Mouse (Mus musculus): ENCODE data around the gene Wdr13. TPM values are rescaled to one million over a fixed set of nuclear protein-coding genes. Genes with fewer than 3 reads are reported as not detected.

The Wdr13 gene
- 1 to 10 TPM; 9.1 to 9.4 TPM for total RNA-seq (2021)
- long read RNA-seq, experiment 1, full-length matches to known transcripts, result 1 of 5 reads
- long read RNA-seq, experiment 1, partial matches to known transcripts, result 1 of 5 reads
- long read RNA-seq, experiment 1, other reads (novel, unspliced or antisense), result 3 of 5 reads
- long read RNA-seq, experiment 2, full-length matches to known transcripts, result 5 of 7 reads
- long read RNA-seq, experiment 2, partial matches to known transcripts, result 0 of 7 reads
- long read RNA-seq, experiment 2, other reads (novel, unspliced or antisense), result 2 of 7 reads

DNA sequence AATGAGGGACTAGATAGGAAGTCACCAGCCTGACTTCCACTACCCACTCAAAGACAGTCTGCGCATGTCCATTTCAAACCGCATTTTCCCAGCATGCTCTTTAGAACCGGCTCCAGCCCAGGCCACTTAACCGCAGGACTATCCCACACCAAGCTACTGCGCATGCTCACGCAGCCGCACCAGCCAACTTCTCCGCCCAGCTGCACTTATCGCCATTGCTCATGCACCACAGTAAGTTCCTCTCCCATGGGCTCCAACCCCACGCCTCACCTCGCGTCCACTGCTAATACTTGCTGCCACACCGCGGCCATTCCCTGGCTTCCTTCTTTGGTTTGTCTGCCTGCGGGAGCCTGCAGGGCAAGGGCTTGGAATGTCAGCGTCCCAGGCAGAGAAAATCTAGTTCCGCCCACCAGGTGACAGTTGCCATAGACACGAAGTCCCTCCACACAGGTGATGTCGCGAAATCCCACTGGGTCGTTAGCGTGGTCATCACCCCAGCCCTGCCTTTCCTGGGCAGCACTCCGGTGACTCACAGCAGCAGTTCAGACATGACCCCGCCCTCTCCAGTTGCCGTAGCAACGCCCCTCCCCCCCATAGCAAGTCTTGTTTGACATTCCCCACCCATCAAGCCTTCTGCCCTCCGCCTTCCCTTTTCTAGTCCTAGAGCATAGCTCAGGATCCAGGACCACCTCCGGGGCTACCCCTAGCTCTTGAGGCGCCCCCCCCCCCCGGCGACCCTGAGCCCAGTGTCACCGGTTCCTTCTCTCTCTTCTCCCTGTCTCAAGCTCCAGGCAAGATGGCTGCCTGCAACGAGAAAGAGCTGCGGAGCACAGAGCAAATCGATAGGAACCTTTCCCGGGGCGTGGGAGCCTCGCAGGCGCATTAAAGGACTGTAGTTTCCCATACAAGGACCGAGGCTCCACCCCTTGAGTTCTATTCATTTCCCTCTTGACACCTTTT is at the start of gene Wdr13:
Wdr13 (minus strand) TSS at position 876 of the 960 bp plus-strand sequence.
- intact Hi-C loops (cut with DNase I), result loop anchor here (10.0 kb wide), 1 partner anchor 57 kb away; the partner anchor contains the start of gene Suv39h1
- no peak for TF ChIP-seq CTCF (IDR thresholded peaks at IDR 0.05)
- Histone ChIP-seq H3K4me3 (peak within 1 kb of the TSS; percentile 88), H3K27ac (peak within 1 kb of the TSS; percentile 95)
- peak; percentile 93 for DNase-seq

DNA sequence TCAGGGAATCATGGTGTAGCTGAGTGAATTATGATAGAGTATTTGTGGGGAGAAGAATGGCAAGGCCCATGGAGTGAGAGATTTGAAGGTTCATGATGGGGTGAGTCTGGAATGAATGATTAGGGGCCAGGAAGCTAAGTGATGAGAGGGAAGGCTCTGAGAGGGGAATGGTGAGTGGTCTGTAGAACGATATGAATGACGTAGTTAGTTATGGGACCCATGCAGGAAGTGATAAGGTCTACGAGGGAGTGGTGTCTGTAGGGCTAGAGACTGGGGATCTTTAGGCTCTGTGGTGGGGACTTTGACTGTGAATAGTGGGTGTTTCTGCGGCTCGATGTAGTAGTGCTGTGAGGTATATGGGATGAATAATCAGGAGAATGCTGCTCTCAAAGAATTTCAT is 47.0 kb upstream of the Wdr13 start:
- no peak overlapping the region for H3K4me3 ChIP-seq
- no peak for TF ChIP-seq CTCF (IDR thresholded peaks at IDR 0.05)
- intact Hi-C loops (cut with DNase I), result no loop called here
- H3K27ac ChIP-seq, result no peak overlapping the region
- no peak for DNase-seq

DNA sequence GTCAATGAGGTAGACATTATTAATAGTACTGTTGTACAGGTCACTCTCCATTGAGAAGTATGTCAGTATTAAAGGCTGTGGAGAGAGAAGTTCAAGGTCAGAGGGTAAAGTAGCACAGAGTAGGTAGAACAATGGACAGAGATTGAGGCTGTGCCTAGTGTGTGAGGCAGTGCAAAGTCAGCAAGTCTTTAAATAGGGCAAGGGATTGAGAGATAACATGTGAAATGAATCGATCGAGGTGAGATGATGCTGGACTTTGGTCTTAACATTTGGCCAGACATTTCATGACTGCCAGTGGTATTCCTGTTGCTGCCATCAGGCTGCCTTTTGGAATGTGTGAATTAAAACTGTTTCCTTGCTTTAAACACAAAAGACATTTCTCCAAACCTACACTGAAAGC is 46.2 kb upstream of the Wdr13 start:
- intact Hi-C loops (cut with DNase I), result no loop called here
- Histone ChIP-seq H3K4me3 (no peak overlapping the region), H3K27ac (no peak overlapping the region)
- no peak for TF ChIP-seq CTCF (IDR thresholded peaks at IDR 0.05)
- no peak for DNase-seq

DNA sequence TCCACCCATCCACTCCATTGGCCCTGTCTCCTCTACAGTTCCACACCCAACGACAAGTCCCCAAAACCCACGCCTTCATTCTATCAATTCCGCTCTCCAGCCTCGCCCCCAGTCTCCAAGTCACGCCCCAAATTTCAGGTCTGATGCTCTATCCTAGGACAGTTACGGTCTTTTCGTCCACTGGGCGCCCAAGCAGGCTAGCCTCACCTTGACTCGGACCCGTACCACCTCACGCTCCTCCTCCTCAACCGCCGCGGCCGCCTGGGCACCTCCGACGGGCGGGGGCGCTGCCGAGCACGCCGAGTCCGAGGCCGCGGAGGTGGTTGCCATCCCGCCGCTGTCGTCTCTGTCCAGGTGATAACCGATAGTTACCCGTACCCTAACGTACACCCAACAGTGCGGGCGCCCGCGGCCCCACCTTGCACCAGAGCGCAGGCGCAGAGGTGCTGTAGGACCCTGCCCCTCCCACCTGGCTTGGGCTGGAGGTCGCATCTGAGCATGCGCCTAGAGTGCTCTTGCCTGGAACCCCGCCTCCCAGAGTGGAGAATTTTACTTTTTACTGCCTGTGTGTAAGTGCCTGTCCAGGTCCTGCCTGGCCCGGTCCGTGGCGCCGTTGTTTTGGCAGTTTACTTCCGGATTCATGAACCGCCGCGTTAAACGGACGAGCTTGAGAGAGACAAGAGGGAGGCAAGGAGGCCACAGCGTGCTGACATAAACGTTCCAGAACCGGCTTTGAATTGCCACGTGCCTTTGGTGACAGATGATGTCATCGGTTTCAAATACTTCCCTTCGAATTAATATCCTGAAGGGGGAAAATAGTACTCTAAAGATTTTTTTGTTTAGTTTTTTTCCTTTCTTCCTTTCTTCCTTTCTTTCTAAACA is 43.1 kb upstream of the Wdr13 start, which contains the start of gene Tbc1d25:
Tbc1d25 (minus strand) TSS at position 678 of the 882 bp plus-strand sequence.
- Histone ChIP-seq H3K4me3 (peak within 1 kb of the TSS; percentile 78), H3K27ac (peak within 1 kb of the TSS; percentile 89)
- DNase-seq, result peak; percentile 92
- intact Hi-C loops (cut with DNase I), result no loop called here
- TF ChIP-seq CTCF (IDR thresholded peaks at IDR 0.05), result peak; percentile 49

DNA sequence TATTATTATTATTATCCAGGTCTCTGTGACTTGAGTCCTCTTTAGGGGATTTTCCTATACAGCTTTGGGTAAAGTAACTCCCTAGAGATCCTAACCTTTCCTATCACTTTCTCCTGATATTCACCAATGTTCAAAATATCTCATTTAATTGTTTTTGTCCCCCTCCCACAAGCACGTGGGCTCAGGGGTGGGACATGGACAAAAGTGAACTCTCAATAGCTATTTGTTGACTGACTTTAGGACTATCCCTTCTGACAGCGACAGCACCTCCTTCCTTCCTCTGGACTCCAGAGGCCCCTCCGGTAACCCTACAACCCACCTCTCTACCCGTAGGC is 42.4 kb upstream of the Wdr13 start:
- Histone ChIP-seq H3K4me3 (peak overlapping the region; percentile 78), H3K27ac (peak overlapping the region; percentile 89)
- DNase-seq, result no peak
- no peak for TF ChIP-seq CTCF (IDR thresholded peaks at IDR 0.05)
- intact Hi-C loops (cut with DNase I), result no loop called here

DNA sequence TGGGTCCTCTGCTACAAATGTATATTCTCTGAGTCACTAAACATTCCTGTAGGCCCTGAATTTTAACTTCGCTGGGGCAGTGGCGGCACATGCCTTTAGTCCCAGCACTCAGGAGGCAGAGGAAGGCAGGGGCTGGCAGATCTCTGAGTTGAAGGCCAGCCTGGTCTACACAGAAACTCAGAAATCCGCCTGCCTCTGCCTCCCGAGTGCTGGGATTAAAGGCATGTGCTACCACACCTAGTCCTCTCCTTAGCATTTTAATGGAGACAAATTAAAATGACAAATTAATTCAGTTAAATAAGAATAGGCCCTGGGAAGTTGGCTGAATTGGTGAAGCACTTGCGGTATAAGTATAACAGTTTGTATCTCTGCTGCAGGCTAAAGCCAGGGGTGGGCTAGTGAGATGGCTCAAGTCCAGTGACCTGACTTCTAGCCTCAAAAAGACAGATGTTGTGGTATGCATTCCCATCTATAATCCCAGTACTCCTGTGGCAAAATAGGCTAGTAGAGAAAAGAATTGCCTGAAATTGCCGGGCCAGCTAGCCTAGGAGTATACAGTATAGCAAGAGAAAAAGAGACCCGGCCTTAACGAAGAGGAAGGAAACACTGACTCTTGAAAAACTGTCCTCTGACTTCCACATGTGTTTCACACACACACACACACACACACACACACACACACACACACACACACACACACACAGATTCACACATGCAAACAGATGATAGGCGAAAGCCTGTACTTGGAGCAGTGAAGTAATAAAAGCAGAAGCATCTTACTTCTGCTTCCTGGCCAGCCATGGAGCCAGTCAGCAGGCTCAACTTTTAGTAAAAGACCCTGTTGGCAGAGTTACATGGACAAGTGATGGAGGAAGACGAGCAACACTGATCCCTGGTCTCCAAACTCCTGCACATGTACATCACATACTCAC is 35.3 kb upstream of the Wdr13 start:
- no peak for DNase-seq
- intact Hi-C loops (cut with DNase I), result no loop called here
- Histone ChIP-seq H3K4me3 (no peak overlapping the region), H3K27ac (no peak overlapping the region)
- no peak for TF ChIP-seq CTCF (IDR thresholded peaks at IDR 0.05)

DNA sequence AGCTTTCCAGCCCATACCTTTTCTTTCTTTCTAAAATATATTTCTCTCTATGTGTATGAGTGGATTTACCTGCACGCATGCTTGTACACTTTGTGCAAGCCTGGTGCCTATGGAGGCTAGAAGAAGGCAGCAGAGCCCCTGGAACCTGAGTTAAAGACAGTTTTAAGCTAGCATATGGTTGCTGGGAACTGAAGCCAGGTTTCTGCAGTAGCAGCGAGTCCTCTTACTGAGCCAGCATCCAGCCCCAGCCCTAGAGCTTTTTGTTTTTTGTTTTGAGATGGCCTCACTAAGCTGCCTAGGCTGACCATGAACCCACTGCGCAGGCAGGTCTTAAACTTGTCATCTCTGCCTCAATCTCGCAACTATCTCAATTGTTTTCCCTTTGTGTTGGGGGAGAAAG is 31.8 kb upstream of the Wdr13 start:
- TF ChIP-seq CTCF (IDR thresholded peaks at IDR 0.05), result no peak
- intact Hi-C loops (cut with DNase I), result no loop called here
- H3K4me3 ChIP-seq, result no peak overlapping the region
- no peak overlapping the region for H3K27ac ChIP-seq
- DNase-seq, result no peak

DNA sequence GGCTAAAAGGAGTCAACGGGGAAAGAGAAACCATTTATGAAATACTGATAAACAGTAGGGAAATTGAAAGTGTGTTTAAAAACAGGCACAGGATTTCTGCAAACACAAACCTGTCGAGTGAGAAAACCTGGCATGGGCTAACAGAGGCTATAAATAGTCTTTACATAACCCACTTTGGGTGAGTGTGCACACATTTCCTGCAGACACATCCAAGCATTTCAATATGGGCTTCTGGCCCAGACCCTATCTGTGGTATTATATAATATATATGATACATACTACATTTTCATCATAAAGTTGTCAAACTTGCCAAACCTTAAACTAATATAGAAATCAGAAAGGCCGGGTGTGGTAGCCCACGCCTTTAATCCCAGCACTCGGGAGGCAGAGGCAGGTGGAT is 30.4 kb upstream of the Wdr13 start:
- intact Hi-C loops (cut with DNase I), result no loop called here
- peak overlapping the region; percentile 46; the same call in 1 of the 2 replicates for H3K27ac ChIP-seq
- DNase-seq, result no peak
- no peak for TF ChIP-seq CTCF (IDR thresholded peaks at IDR 0.05)
- H3K4me3 ChIP-seq, result no peak overlapping the region

DNA sequence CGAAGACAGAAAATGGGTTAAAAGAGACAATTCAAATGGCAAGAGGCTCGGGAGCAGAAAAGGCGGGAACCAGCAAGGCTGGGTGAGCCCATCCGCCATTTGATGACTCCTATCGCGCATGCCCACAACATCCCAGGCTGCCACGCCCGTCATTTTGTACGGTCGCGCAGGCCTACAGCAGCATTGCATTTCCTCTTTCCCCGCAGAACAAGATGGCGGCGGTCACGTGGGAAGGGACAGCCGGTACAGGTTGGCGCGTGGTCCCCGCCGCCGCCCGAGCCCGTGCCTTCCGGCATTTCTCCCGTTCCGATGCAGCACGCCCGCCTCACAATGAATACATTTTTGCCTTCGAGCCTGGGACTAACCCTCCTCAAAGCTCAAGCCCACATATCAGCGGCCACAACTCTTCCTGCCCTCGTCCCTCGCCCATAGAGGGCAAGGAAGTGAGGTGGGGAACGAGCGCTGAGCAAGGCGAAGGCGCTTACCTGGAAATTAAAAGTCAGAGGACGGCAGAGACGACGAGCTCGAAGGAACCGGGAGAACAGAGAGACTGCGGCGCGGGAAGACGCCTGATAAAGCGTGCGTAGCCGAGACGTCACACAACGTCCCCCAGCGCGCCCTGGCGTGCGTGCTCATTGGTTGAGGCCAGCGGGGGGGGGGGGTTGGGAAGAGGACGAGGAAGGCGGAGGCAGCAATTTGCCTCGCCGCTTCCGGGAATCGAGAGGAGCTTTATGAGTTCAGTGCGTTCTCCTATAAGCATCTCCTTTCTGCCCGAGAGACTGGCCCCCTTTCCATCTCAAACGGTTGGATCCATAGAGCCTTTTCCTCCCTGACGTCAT is 12.7 kb upstream of the Wdr13 start, which contains the start of gene Rbm3:
Rbm3 (minus strand) TSS at position 728 of the 839 bp plus-strand sequence.
- intact Hi-C loops (cut with DNase I), result no loop called here
- peak; percentile 91 for DNase-seq
- peak within 1 kb of the TSS; percentile 88 for H3K4me3 ChIP-seq
- peak within 1 kb of the TSS; percentile 98 for H3K27ac ChIP-seq
- TF ChIP-seq CTCF (IDR thresholded peaks at IDR 0.05), result no peak

DNA sequence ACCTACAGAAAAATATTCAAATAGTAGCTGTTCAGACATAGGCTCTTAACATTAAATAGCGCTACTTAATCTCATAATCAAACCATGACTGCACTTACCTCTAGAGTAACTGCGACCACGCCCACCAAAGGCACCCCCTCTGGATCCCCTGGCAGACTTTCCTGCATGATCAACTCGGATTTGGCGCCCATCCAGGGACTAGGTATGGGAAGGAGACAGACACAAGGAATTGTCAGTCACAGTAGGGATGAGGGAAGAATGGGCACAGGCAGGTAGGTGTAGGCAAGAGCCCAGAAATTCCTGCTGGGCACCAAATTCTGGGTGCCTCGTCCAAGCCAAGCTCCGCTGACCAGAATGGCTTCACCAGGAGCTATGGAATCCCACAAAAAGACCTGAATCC is 11.1 kb upstream of the Wdr13 start:
- Histone ChIP-seq H3K4me3 (peak overlapping the region; percentile 88), H3K27ac (no peak overlapping the region)
- TF ChIP-seq CTCF (IDR thresholded peaks at IDR 0.05), result no peak
- intact Hi-C loops (cut with DNase I), result no loop called here
- no peak for DNase-seq
